Mouse (Mus musculus): ENCODE measurements around the gene March10. TPM values are rescaled to one million over a fixed set of nuclear protein-coding genes. Genes with fewer than 3 reads are reported as not detected.

The March10 gene
- total RNA-seq, 2 experiments from 2014 or later, result not detected

DNA sequence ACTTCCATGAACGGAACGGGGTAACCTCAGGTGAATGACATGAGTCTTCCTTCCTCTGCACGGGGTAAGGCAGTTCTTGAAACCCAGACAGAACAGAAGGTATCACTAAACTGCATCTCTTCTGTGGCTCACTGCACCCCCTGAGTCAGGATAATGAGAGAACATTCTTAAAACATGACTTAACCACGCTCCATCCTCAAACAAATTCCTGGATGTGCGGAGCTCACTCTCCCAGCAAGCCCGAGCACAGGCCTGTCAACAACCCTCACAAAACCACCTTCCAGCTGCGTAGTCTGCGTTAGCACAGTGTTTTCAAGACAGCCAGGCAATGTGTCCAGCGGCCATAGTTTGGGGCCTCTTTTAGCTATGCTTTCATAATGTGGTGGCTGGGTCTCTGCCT is 10.7 kb upstream of the March10 start:
- ATAC-seq (replicated peaks; ENCODE audit: poor library complexity), result no peak

- ATAC-seq (replicated peaks; ENCODE audit: poor library complexity), result peak; percentile 76
These were observed 10.2 kb upstream of the March10 start for GRCm38 (mm10) chr11:105466756-105467155.

DNA sequence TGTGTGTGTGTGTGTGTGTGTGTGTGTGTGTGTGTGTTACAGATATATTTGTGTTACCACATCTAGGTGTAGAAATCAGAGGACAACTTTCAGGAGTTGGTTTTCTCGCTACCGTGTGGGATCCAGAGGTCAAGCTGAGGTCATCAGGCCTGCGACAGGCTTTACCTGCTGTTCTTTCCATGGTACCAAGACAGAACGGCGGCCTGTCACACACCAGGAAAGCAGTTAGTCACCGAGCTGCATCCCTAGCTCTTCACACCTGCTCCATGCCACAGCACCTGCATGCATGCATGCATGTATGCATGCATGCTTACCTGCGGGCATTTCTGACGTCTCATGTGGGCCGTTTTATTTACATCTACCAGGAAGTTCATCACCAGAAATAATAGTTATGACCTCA is 9.0 kb upstream of the March10 start:
- ATAC-seq (replicated peaks; ENCODE audit: poor library complexity), result no peak

DNA sequence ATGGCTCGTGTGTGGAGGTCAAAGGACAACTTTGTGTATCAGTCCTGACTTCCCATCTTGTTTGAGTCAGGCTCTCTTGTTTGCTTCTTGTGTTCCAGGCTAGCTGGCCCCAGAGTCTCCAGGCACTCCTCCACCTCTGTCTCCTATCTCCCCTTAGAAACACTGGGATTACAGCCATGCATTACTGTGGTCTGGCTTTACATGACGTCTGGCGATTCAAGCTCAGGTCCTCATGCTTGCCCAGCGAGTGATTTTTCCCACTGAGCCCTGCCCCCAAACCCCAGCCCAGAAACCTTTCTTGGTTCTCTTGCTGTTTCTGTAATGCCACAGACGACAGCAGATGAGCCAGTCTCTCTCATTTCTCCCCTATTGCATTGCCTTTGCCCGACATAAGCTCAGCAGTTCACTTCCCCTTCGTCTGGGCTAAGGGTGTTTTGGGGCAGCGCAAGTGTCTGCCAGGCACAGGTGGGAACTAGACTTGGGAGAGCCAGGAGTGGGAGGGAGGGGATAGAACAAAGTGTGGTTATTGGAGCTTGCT is 8.0 kb upstream of the March10 start:
- no peak; the same call in 1 of the 2 replicates for ATAC-seq (replicated peaks; ENCODE audit: poor library complexity)

DNA sequence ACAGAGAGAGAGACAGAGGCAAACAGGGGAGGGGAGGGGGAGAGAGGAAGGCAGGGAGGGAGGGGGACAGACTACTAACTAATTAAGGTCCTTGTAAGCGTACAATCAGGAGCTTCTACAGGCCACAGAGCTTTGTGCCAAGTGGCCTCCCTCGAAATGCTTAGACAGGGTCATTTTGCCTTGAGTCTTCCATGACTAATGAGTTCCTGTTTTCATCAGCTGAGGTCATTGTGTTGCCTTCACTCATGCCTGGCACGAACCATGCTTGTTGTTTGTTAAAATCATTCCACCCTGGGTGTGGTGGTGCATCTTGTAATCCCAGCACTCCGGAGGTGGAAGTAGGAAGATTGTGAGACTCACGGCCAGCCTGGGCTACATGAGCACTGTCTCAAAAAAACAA is 3.4 kb upstream of the March10 start:
- peak; percentile 39; the same call in 1 of the 2 replicates for ATAC-seq (replicated peaks; ENCODE audit: poor library complexity)

DNA sequence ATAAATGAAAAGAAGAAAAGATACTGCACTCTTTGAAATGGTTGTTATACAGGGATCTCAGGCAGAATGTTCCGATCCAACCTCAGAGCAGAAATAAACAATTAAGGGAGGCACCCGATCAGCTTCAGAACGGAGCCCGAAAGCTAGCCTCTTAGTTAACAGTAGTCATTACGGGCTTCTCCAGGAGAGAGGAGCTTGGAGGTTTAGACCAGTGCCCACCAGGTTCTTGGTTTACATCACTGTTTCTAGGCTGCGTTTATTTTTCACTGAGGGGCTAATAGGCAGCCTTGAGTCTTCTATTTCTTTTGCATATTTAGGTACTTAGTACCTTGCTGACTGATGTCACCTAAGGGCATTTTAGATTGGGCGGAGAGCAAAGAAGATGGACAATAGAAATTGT is 506 bp upstream of the March10 start:
- ATAC-seq (replicated peaks; ENCODE audit: poor library complexity), result no peak

DNA sequence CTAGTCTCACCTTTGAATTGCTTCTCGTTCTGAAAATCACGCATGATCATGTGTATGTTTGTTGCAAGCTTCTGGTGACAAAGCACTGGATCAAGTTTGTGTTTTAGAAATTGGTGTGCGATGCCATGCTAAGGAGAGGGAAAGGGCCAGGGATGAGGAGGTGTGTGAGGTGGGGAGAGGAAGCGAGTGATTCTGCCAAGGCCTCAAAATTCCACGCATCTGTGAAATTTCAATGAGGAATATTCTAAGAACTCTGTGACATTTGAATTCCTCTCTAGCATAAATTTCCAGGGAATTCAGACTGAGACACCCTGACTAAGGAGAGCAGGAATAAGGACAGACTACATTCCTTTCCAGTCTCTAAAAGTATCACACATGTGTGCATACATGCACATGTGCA is 1.4 kb downstream of the March10 start:
- no peak for ATAC-seq (replicated peaks; ENCODE audit: poor library complexity)

- no peak for ATAC-seq (replicated peaks; ENCODE audit: poor library complexity)
These were observed 3.5 kb downstream of the March10 start for GRCm38 (mm10) chr11:105453084-105453483.

- ATAC-seq (replicated peaks; ENCODE audit: poor library complexity), result no peak
These were observed 4.0 kb downstream of the March10 start for GRCm38 (mm10) chr11:105452504-105452903.

DNA sequence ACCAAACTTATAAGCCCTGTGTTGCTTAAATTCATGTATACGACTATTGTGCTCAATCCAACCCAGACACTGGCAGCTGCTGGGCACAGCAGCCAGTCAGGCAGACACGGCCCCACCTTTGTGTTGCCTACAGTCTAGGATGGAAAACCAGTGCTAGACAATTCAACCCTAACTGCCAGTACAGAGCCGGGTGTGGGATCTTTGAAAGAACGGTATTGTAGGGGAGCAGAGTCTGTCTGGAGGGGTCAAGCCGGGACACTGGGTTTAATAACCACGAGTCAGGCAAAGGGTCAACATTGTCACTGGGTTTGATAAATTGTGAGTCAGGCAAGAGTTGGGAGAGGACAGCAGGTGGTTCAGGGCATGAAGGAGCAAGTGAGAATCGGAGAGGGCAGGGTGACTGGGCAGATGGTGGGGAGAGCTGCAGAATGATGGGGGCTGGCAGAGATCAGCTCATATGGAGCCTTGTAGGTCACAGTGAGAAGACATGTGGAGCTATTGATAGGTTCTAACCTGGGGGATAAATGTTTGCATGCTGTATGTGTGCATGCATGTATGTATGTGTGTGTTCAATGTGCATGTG is 4.9 kb downstream of the March10 start:
- ATAC-seq (replicated peaks; ENCODE audit: poor library complexity), result no peak

DNA sequence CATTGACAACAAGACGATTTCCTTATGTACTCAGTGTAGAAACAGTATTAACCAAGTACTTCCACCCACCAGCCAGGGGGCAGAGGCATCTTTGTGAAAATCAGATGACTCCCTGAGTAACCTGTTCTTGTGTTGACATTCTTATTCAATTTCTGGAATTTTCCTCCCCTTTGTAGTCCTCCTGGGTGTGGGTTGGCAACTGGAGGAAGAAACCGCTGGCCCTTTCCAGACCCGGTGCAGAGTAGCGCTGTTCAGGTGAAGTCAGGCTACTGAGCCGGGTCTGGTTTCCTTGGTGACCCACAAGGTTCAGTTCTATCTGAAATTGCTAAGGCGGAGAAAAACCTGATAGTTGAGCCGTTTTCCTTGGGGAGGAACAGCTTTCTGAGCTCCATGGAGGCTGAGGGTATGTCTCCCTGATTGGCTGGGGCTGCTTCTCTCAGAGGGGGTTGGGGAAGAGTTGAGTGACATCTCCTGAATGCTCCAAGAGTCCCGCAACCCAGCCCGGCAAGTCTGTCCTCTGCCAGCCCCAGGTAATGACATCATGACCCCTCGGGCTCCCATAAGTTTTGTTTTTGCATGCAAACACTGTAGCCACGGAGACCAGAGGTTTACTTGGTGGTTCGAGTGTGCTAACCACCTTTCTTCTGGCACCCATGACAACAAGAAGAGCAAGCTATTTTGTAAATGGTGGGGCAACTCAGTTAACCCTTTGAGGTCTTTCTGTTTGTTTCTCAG is 6.8 kb downstream of the March10 start:
- ATAC-seq (replicated peaks; ENCODE audit: poor library complexity), result no peak

DNA sequence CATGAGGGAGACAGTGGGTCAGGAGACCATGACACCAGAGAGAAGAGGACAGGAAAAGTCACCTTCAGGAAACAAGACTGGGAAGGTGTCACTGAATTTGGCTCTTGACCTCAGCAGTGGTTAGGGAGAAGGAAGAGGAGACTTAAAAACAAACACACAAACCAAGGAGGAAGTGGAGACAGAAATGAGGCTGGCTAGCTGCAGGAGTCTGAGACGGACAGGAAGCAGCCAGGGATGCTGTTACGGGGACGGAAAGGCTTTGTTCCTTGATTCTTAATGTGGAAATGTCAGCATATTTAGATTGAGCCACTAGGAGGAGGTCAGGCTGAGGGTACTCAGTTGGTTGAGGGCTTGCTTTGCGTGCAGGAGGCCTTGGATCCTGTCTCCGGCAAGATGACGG is 8.9 kb downstream of the March10 start:
- peak; percentile 71 for ATAC-seq (replicated peaks; ENCODE audit: poor library complexity)

DNA sequence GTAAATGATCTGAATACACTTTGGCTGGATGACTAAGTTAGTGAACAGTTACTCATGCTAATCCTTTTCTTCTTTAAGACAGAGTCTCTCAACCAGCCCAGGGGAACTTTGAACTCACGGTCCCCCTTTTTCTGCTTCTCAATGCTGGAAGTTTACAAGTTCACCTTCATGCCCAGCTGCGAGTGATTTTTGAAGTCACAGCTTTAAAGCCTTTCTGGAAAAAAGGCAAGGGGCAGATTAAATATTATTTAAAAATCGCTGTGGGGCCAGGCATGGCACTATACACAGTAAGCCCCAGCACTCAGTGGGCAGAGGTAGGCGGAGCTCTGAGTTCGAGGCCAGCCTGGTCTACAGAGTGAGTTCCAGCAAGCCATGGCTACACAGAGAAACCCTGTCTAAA is 10.3 kb downstream of the March10 start:
- no peak for ATAC-seq (replicated peaks; ENCODE audit: poor library complexity)

- no peak for ATAC-seq (replicated peaks; ENCODE audit: poor library complexity)
These were observed 10.8 kb downstream of the March10 start for GRCm38 (mm10) chr11:105445741-105446140.

- ATAC-seq (replicated peaks; ENCODE audit: poor library complexity), result no peak
These were observed 11.6 kb downstream of the March10 start for GRCm38 (mm10) chr11:105444929-105445328.

DNA sequence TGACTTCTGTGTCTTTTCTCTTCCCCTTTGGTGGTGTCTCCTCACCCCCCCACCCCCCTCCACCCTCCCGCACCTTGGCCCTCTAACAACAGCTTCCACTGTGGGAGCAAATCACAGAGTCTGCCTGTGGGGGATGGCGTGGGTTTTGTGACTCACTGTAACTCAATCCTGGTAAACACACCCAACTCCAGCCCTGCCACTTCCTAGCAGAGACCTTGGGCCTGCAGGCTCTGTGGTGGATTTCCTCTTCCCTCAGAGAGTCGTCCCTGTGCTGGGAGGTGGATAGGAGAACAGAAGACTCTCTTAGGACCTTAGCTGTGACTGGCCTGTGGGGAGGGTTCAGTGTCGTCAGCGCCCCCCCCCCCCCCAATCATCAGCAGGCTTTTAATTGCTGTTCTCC is 13.0 kb downstream of the March10 start:
- no peak for ATAC-seq (replicated peaks; ENCODE audit: poor library complexity)

DNA sequence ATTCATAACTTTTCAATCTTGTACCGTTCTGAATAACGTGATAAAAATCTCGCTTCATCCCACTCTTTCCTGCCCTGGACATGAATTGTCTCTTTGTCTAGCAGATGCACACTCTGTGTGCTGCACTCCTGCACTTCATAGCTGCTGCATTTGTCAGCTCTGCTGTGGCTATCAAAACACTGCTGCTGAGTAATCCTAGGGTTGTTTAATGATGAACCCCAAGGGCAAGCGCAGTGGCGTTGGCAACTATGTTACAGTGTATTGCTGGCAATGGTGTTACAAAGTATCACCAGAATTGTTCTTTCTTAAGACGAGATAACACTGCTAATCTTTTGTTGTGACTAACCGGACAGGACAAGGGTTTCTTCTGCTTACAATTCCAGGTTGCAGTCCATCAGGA is 16.7 kb downstream of the March10 start:
- no peak for ATAC-seq (replicated peaks; ENCODE audit: poor library complexity)

DNA sequence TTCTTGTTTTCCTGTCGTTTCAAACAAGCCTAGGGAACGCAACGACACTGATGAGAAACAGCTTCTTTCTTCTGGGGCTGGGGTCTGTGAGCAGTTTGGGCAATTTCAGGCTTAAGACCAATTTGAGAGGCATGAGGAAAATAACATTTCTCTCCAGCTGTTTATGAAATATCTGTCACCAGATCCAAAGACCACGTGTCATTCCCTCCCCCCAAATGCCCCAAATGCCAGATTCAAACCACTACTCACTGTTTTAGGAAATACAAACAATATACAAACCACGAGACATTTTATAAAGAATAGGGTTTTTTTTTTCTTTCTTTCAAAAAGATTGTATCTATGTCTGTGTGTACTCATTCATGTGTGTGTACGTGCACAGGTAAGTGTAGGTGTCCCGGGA is 17.6 kb downstream of the March10 start:
- no peak for ATAC-seq (replicated peaks; ENCODE audit: poor library complexity)

- ATAC-seq (replicated peaks; ENCODE audit: poor library complexity), result no peak
These were observed 30.1 kb downstream of the March10 start for GRCm38 (mm10) chr11:105426441-105426840.

- ATAC-seq (replicated peaks; ENCODE audit: poor library complexity), result no peak
These were observed 31.9 kb downstream of the March10 start for GRCm38 (mm10) chr11:105424643-105425042.

DNA sequence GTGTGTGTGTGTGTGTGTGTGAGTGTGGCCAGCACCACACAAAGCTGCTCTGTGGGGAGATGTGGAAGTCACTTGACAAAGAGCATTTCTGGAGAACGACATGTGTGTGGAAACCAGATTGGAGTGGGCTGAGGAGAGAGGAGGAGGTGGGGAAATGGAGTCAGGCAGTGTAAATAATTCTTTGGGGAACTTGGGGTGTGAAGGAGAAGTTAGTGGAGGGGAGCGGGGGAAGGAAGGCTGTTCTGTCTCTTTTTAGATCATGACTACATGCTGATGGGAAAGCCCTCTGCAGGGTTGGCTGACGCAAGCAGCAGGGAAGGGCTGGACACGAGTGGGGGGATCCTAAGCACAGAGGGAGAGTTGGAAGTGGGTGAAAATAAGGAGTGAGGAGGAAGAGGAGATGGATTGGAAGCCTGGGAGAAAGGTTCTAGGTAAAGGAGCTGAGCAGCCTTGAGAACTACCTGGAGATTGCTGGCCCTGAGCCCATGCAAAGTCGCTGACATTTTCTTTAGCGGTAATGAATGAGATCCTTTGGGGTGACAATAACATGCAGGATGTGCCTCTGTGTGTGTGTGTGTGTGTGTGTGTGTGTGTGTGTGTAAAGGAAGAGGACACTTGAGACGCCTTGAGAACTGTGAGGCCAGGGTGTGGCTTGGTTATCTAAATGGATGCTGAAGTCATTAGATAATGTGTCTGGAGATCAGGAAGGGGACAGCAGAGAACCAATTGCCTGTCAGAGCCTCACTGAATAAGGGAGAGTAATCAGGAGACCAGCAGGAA is 35.7 kb downstream of the March10 start:
- no peak; the same call in none of the 2 replicates for ATAC-seq (replicated peaks; ENCODE audit: poor library complexity)

DNA sequence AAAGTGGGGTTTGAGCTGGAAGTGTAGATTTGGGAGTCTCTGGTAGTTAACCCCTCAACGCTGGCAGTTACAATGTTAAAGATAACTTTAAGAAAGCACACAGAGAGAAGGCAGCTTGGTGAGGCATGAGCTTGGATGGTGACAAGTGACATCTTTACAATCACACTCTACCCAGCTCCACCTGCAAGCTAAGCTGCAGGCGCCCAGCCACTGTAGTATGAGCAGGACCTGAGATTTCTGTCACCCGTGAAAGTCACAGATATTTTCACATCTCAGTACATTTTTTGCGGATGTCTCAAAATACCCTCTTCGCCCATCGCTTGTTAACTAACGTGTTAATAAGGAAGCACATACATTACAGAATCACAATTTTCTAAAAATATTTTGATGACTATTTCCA is 36.6 kb downstream of the March10 start:
- no peak for ATAC-seq (replicated peaks; ENCODE audit: poor library complexity)

Measured in megakaryocyte progenitor cell, adult 5-6 weeks (primary cell).